Mouse (Mus musculus): ENCODE measurements at regions not wholly inside any gene's neighbourhood (a gene's known extent, or its start where the extent isn't known, plus 50 kb on each side); places are given as distances from the start of the nearest gene placed in this dataset.

DNA sequence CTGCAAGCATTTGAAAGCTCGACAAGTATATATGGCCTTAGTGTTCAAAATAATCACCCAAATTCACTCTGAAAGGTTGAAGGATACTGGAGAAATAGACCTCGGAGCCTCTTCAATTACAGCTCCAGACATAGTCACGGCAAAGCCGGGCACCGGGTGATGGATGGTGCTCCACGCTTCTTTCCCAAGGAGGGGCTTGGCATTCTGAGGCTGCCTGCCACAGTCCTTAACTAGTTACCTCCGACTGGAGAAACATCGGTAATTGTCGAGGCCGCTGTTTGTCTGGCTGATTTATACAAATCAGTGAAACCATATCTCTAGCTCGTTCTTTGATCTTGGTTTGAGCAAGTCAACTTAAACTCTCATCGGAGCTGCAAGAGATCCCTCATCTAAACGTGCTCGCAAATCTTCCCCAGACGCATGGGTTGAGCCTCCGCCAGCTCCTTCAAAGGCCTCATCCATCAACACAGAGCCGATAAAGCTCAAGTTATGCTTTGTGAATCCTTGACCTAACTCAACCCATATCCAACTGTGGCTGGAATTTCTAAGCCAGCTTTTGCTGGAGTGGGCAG, 145.4 kb upstream of the Stx16 start:
- DNase-seq (ENCODE audit: low spot score): no peak

DNA sequence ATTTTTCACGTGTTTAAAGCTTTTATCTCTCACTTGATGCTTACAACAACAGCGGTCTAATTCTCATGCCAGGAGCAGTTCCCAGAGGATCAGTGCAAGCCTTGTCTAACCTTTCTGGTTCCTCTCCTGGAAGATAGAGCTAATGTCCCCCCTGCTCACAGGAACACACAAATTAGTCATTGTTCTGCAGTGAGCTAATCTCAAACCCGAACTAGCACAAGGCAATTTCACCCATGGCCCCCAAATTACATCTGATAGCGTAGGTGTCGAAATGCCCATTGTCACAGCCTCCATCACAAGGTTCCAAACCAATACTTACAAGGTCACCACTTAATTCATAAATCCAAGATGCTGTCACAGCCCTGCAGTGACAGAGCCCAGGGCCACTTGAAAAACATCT, 140.4 kb upstream of the Stx16 start:
- DNase-seq (ENCODE audit: low spot score): peak; percentile 67

DNA sequence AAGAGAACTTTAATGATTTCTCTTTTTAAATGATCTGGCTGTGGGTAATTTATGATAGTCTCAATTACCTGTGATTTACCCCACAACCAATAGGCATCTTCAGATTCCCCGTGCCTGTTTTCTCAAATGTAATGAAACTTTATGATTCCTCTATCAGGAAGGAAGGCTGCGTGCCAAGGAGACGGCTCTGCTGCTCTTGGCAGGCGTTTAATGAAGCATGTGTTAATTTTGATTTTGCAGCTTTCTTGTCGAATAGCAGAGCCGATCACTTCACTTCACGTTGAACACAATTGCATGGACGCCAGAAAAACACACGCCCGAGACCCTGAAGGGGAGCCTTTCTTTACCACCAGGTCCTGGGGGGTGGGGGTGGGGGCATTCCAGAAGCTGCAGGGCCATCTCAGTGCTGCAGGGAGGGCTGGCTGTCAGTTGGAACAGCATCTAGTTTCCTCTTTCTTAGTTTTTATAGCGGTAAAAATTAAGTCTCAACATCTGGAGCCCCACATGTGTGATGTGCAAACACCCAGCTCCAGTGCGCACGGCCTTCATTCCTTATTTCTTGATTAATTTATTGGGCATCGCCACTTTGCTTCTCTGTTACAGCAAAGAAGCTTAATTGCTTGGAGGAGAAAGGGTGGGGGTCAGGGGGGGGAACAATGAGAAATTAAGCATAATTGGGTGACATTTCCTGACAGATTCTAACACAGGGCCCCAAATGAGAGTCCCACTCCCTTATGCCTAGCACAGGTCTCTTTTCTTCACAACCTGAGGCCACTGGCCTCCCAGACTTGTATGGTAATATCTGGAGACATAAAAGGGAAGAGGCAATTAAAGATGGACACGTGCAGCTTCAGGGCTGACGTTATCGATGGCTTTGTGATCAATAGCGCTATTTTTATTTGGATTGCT, 138.3 kb upstream of the Stx16 start:
- DNase-seq (ENCODE audit: low spot score): peak; percentile 70

DNA sequence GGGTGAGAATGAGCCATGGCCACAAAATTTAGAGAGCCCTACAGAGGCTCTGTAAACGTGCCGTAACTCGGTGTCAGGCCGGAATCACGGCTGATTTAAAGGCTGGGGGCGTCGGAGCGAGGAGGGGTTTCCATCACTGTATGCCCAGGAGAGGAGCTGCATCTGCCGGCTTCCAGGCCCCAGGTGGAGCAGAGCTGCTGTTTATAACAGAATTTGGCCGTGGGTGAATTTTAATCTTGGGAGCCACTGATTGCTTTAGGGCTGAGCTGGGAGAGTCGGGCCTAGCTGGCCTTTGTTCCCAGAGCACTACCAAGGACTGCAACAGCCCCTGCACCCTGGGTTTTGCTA, 137.7 kb upstream of the Stx16 start:
- peak; percentile 27 for DNase-seq (ENCODE audit: low spot score)

DNA sequence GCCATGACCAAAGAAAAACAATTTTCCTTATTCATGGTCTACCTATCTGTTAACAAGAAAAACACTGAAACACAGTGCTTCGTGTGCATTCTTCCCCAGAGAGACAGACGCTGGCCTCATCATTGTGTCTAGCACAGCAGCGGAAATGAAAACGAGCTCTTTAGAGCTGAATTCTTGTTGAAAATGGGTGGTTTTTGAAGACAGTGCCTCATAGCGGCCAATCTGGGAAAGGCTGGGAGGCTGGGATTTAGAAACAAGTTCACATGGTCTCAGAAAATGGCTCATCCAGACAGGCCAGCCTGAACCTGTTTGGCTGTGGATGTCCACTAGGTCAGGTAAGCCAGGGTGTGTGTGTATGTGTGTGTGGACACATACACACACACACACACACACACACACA, 130.7 kb upstream of the Stx16 start:
- no peak for DNase-seq (ENCODE audit: low spot score)

DNA sequence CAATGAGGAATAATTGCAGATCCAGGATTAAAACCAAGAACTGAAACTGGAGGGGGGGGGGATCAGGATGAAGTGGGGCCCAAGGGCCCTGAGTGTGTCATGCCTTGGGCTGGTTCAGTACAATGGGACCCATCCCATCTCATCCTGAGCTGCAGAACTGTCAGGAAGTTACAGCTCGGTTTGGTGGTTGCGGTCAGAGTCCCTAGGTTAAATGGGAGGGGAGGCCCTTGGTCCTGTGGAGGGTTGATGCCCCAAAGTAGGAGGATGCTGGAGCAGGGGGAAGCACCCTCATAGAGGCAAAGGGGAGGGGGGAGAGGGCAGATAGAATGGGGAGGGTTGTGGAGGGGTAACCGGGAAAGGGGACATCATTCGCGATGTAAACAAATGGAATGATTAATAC, 127.5 kb upstream of the Stx16 start:
- no peak for DNase-seq (ENCODE audit: low spot score)

DNA sequence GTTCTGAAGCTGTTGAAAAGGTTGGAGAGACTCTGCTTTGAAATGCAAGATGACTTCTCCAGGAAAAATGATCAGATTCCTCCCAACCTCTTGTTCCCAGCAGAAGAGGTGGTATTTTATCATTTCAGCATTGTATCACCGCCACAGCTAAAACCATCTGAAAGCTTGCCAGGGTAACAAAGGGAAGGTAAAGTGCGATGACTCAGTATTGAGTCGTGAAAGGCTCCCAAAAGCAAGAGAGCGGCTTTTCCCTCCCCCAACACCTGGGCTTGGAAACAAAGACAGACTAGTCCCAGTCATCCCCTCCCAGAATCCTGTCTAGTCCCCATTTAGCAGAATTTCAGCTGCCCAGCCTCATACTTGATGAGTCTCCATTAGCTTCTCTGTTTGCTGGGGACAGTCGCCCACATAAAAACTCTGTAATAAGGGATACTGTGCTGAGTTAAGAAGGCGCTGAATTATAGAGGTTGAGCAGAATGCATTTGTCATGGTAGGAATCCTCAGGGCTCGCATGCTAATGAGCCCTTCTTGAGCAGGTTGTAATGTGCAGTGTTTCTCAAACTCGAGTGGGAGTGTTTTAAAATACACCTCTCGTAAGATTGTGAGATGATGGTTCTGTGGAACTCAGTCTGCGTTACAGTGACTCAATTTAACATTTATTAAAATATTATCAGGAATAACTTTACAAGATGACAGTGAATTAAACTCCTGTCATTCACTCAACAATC, 125.8 kb upstream of the Stx16 start:
- DNase-seq (ENCODE audit: low spot score): no peak

DNA sequence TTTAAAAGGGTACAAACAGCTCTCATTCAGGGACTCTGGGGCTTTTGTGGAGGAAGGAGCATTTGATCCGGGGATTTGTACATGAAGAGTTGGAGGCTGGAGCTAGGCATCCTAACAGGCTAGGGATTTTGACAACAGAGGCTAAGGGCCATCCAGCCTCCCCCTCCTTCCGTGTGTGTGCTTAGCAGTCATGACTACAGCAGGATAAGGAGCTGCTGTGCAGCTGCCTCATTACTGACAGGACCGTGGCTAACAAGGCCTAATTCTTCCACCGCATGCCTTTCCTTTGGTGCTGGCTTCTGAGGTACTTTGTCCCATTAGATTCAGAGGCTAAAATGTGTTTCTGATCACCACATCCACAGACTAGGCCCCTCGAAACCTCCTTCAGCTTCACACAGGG, 110.0 kb upstream of the Stx16 start:
- no peak for DNase-seq (ENCODE audit: low spot score)

DNA sequence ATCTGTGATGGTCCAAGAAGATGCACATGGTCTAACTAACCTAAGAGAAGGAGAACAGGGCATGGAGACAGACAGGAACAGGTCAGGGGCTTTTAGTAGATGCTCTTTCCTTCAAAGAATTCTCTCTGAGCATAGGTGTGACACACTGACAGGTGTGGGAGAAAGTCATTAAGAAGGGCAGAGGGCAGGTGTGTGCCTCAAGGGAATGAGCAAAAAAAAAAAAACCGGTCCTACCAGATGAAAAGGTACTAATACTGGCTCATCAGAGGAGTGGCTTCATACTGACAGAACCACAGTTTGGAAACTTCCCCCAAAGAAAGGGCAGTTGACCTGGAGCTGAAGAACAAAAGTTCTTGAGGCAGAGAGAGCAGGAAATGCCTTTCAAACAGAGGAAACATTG, 105.3 kb upstream of the Stx16 start:
- DNase-seq (ENCODE audit: low spot score): no peak

DNA sequence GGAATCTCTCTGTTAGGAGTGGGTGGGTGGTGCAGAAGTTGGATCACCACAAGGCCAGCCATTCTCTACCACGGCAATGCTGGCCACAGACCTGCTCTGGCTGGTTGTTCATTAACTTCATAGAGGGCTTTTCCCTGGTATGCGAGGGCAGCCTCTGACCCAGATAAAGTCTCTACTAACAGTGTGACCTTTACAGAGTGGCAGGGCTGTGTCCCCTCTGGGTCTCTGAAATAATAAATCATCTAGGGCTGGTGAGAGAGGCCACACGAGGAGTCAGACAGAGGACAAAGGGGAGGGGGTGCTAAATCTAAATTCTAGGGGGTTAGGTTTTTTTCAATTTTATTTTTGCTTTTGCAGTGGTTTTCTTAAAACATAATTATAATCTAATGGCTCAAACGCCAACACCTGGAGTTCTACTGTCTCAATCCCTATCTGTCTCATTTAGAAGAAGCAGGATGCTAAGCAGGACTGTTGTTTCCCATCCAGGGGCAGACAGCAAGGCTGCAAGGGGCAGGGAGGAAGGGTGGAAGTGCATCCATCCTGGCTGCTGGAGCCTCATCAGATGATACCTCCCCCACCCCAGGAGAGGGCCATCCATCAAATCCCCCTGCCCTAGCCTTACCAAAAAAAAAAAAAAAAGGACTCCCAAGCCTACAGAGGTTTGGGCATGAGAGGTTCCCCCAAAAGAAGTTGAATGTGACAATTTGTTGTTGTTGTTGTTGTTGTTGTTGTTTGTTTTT, 99.6 kb upstream of the Stx16 start:
- no peak for DNase-seq (ENCODE audit: low spot score)

DNA sequence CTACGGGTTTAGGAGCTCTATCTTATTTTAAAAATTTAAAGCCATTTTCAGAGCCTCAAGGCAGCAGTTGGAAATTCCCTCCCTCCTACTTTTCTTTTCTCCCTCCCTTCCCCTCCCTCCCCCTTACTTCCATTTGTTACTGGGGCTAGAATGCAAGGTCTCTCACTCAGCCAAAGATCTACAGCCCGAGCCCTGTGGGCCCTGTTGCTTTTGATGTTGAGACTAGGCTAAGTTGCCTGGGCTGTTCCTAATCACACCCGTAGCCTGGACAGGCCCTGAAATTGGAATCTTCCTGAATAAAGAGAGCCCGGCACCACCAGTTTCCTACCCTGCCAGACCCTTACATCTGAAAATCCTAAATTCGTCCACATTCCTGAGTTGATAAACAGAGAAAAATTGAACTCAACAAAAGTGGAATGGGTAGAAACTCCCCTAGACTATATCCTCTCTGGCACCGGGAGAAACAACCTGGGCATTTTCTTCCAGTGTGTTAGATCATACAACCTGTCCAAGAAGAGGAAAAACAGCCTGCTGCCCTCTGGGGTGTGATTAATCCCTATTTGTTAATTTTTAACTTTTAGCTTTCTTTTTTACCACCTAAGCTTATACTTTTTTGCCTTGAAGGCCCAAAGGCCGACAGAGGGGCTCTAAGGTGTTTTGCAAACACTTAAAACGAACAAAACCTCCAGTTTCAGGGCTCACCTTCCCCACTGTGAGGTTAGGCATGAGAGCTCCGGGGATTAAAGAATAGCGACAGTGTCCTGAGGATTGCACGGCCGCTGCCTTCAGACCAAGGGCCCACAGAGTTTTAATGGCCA, 98.7 kb upstream of the Stx16 start:
- peak; percentile 22 for DNase-seq (ENCODE audit: low spot score)

DNA sequence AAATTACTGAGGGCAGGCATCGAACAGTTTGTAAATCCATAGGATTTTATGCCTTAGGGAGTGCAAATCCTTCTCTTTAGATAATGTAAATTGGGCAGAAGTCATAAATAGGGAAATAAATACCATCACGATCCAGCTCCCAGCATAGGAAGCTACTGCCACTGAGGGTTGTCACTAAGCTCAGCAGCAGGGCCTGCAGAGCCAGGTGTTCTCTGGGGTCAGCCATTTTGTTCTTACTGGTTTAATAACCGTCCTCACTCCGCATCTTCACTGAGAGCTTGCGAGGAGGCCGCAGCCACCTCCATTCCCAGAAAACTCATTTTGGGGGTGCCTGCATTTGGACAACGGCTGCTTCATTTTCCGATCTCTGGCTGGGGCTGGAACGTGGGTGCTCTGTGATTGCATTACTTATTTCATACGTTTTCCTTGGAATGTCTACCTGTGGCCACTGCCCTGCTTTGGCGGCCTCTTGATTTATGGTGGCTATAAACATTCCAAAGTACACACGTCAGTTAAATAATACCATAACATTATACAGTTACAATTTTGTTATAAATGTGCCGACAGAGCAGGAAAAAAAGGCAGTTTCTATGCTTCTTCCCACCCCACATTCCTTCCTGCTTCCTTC, 97.9 kb upstream of the Stx16 start:
- DNase-seq (ENCODE audit: low spot score): no peak

DNA sequence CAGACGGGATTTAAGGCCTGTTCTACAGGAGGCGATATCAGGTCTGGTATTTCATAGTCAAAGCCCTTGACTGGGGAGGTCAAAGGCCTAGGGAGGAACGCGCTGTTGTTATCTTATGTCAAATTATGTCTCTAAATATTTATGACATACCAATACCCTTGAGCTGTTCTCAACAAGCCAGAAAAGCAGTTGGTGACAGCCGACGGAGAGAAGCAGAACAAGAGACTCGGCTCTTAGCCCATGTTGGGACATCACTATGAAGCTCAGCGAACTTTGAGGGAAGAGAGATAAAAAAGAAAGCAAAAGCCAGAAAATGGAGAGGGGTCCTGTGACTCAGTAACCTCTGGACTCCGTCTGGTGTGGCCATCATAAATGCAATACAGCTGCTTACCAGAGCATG, 95.1 kb upstream of the Stx16 start:
- DNase-seq (ENCODE audit: low spot score): no peak

DNA sequence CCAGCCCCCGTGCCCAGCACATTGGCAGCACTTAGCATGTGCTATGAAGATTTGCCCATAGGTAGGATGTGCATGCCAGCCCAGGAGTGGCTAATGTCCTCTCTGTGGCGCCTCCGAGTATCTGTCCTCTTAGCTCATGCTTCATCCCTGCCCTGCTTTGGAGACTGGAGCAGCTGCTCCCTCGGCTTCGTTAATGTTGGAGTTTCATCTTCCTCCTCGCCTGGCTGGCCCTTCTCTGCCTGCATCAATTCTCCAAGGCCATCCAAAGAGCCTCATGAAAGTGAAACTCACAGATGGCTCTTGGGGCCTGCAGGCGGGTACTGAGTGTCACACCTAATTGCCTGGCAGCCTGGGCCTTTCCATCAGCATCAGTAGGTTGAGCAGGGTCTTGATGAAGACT, 88.6 kb upstream of the Stx16 start:
- DNase-seq (ENCODE audit: low spot score): no peak

DNA sequence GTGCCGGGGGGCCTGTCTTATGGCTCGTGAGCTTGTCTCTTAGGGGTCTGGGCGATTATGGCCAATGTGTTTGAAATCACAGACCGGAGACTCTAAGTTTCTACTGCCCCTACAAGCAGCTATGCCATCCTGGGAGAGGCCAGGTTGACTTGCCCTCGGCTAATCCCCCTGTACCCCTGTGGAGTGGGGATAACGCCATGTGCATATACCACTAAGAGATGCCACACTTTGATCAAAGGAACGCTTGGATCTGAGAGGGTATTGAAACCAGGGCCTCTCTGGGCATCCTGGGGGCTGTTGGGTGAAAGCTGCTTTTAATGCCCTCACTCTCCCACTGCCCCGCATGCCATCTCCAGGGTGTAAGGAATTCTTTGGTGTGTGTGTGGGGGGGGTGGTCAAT, 88.2 kb upstream of the Stx16 start:
- no peak for DNase-seq (ENCODE audit: low spot score)

DNA sequence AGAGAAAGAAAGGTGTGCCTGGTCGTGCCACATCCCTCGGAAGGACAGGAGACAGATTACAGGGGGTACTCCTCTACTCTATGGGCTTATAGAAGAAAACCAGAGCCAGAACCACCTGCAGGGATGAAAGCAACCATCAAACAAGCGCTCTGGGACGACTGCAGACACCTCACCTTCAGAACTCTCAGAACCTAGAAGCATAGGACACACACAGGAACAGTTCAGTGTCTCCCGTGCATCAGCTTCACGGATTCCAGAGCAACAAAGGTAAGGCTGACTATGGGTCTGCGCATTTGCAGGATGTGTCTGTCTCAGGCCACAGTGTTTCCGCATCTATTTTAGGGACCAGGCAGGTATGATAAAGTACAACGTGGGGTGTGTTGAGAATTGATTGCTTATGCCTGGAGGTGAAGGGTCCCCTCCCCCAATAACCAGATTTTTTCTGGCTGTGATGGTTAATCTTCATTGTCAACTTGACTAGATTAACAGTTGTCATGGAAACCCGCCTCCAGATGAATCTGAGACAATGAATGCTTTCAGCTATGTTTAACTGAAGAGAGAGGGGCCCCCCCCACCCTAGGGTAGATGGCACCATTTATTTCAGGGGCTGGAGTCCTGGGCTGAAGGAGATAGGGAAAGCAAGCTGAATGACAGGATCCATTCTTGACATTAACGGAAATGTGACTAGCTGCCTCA, 87.3 kb upstream of the Stx16 start:
- no peak for DNase-seq (ENCODE audit: low spot score)

DNA sequence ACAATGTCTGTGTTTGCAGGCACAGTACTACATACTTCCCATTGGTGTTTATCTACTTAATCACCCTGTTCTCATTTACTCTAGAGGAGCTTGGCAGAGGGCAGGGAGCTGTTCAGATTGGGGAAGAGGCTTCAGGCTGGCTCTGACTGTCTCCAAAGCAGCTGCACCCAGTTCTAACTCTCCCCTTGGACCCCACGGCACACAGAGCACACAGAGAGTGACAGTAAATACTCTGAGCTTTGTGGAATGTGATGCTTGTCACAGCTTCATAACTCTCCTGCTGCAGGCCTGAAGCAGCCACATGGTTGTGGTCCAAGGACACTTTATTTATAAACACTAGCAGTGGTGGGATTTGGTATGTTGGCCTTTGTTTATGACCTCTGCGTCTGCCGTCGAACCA, 85.4 kb upstream of the Stx16 start:
- DNase-seq (ENCODE audit: low spot score): no peak

DNA sequence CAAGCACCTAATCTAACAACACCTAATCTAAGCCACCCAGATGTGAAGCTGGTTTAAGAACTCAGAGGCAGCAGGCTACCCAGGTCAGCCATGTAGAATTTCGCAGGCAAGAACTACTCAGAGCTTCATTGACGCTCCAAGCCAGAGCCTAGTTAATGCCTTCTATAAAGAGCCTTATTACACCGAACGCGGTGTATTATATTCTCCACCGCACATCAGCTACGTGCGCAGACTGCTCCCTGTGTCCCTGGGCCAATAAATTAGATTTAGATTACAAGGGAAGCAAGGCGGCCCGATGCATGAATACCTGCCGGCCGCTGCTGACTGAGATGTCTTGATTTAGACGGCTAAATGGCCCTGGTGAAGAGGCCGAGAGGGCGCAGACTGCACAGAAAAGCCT, 84.7 kb upstream of the Stx16 start:
- DNase-seq (ENCODE audit: low spot score): no peak

DNA sequence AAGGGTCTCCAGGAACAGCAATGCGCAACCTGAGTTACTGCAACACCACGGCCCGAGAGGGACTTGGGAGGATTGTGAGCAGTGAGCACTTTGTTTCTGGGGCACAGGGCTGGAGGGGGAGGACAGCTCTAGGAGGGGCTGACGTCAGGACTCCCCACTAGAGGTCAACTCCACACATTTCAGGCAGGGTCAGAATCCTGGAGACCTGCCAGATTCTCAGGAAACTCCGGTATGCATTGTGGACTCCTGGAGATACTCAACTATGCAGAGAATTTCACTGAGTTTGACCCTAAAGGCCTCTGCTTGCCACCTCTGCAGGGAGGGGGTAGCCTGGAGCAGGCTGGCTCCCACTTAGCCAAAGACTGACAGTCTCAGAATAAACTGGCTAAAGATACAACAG, 84.1 kb upstream of the Stx16 start:
- no peak for DNase-seq (ENCODE audit: low spot score)

DNA sequence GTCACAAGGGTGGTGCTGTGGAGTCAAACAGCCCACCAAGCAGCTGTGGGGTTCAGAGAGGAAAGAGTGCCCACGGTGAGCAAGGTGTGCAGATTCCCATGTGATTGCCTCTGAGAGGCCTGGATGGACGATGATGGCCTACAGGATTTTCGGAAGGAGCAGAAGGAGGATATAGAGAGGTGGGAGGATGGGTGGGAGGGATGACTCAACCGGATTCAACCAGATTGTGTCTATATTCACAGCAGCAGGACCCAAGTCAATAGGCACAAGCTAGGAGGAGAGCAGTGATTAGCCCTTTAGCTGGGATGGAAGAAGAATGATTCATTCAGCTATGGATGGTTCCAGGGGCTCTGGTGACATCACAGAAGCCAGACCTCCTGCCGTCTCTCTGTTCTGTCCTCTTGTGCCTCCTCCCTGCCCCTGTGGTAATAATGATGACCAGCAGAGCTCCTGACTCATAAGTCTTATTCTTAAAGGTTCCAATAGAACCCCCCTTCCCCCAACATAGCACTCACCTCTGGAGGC, 82.6 kb upstream of the Stx16 start:
- peak; percentile 60 for DNase-seq (ENCODE audit: low spot score)

Data from MN1 (cell line).